Mouse (Mus musculus): ENCODE measurements around the gene Gm15517. TPM values are rescaled to one million over a fixed set of nuclear protein-coding genes. Genes with fewer than 3 reads are reported as not detected.

Gm15517 gene
- total and polyA plus RNA-seq, 3 experiments: not detected

DNA sequence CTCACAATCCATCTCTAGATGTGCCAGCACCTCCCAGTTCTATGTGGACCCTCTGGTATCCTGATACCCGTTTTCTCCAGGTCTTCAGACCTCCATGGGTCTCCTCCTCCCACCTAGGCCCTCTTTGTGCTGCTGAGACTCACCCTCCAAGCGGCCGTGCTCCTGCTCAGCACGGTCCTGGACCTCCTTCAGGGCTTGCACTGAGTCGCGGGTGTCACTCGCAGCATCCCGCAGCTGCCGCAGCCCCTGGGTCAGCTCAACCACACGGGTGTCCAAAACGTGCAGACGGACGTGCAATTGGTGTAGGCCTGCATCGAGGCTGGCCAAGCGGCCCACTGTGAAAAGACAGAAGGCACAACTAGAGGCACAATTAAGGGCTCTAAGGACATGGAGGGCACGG is 44.4 kb downstream of the Gm15517 start:
- Histone ChIP-seq H3K79me2 (ENCODE audit: control insufficient read depth, insufficient read depth, low read length, poor library complexity) (peaks cover 1% of the 10 kb centered on the region; the same call in 1 of the 2 replicates), H3K4me1 (ENCODE audit: control insufficient read depth in 1 of 2, insufficient read depth in 2 of 2, low read length in 2 of 2) (peaks cover 0 to 10% of the 10 kb centered on the region in 2 experiments; a peak in 2 of 4 replicates), H3K27ac (ENCODE audit: control insufficient read depth, low read depth, low read length) (no peak overlapping the region), H3K9me3 (replicated peaks; ENCODE audit: insufficient read depth, low read length) (no peaks in the 10 kb centered on the region), H3K36me3 (ENCODE audit: control insufficient read depth in 1 of 2, insufficient read depth in 2 of 2, low read length in 2 of 2) (peaks cover 0 to 4% of the 10 kb centered on the region in 2 experiments; a peak in 1 of 4 replicates), H3K9ac (ENCODE audit: control insufficient read depth, low read depth, low read length, poor library complexity, severe bottlenecking) (peak overlapping the region; percentile 8; the same call in 1 of the 2 replicates), H3K27me3 (ENCODE audit: control insufficient read depth in 1 of 2, insufficient read depth in 2 of 2, low read length in 2 of 2) (peaks cover 3 to 4% of the 10 kb centered on the region in 2 experiments; a peak in 3 of 4 replicates), H3K4me3 (ENCODE audit: control insufficient read depth in 1 of 2, insufficient read depth in 1 of 2, low read depth in 2 of 2, low read length in 2 of 2) (peak overlapping the region; percentile 36 to 43; a peak in 3 of 4 replicates)
- no peak for DNase-seq (ENCODE audit: low read depth, low spot score)
- TF ChIP-seq MAFK (IDR thresholded peaks at IDR 0.05; ENCODE audit: borderline replicate concordance, low read depth, low read length) (no peak), RCOR1 (IDR thresholded peaks at IDR 0.05; ENCODE audit: low read depth, low read length) (no peak), RAD21 (IDR thresholded peaks at IDR 0.05; ENCODE audit: low read depth, low read length) (no peak), ETS1 (IDR thresholded peaks at IDR 0.05; ENCODE audit: low read depth, low read length) (no peak), CTCF (IDR thresholded peaks at IDR 0.05 in 2 of 3, conservative IDR thresholded peaks at IDR 0.05 in 1 of 3; ENCODE audit: control insufficient read depth in 1 of 3, insufficient read depth in 1 of 3, low read depth in 2 of 3, low read length in 3 of 3, poor library complexity in 1 of 3, severe bottlenecking in 1 of 3) (no peak), NELFE (IDR thresholded peaks at IDR 0.05; ENCODE audit: low read depth, low read length) (0 out of 2 replicates have a peak, but pooled peaks have one; percentile 27), POLR2AphosphoS5 (IDR thresholded peaks at IDR 0.05; ENCODE audit: borderline replicate concordance, low read depth, low read length) (no peak), ELF1 (IDR thresholded peaks at IDR 0.05; ENCODE audit: low read depth, low read length) (no peak), JUND (IDR thresholded peaks at IDR 0.05; ENCODE audit: low read depth, low read length) (no peak), MYC (IDR thresholded peaks at IDR 0.05; ENCODE audit: low read depth, low read length) (no peak), MAZ (IDR thresholded peaks at IDR 0.05; ENCODE audit: low read depth, low read length) (0 out of 2 replicates have a peak, but pooled peaks have one; percentile 5)

DNA sequence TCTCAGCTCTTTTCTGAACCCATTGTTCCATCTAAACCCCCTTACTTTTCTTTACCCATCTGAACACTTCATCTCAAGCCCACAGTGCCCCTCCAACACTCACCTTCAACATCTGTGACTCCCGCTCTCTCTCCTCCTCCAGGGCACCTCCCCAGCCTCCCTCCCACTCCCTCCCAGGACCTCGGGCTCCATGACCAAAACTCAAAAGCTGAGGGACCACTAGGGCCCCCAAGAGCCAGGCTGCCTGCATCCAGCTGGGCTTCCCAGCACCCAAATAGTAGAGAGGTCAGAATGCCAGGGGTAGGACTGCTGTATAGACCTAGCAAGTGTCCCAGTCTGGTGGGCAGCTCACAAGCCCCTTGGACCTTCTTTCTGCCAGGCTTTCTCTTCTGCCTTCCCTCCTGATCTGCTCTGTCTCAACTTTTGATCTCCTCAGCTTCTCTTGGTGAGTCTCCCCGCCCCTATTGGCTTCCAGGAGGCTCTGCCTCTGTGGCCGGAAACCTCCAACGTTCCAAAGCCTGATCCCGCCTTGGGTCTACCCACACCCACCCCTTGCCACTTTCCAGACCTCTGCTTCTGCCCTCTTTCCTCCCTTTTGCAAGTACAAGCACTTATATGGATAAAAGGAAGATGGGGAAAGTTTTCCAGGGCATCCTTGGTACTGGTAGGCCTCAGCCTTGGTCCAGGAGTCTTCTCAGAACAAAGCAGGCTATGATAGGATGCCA is 45.4 kb downstream of the Gm15517 start, which contains the start of gene Clec11a:
Clec11a (minus strand) TSS at position 387 of the 725 bp plus-strand sequence.
- Histone ChIP-seq H3K4me1 (ENCODE audit: control insufficient read depth in 1 of 2, insufficient read depth in 2 of 2, low read length in 2 of 2) (peaks cover 0 to 10% of the 10 kb centered on the region in 2 experiments; a peak in 2 of 4 replicates), H3K27me3 (ENCODE audit: control insufficient read depth in 1 of 2, insufficient read depth in 2 of 2, low read length in 2 of 2) (peaks cover 3 to 6% of the 10 kb centered on the region in 2 experiments; a peak in 3 of 4 replicates), H3K9me3 (replicated peaks; ENCODE audit: insufficient read depth, low read length) (no peaks in the 10 kb centered on the region), H3K36me3 (ENCODE audit: control insufficient read depth in 1 of 2, insufficient read depth in 2 of 2, low read length in 2 of 2) (peaks cover 0 to 4% of the 10 kb centered on the region in 2 experiments; a peak in 1 of 4 replicates), H3K79me2 (ENCODE audit: control insufficient read depth, insufficient read depth, low read length, poor library complexity) (peaks cover 1% of the 10 kb centered on the region; the same call in 1 of the 2 replicates), H3K9ac (ENCODE audit: control insufficient read depth, low read depth, low read length, poor library complexity, severe bottlenecking) (peak within 1 kb of the TSS; percentile 8; the same call in 1 of the 2 replicates), H3K27ac (ENCODE audit: control insufficient read depth, low read depth, low read length) (no peak within 1 kb of the TSS), H3K4me3 (ENCODE audit: control insufficient read depth in 1 of 2, insufficient read depth in 1 of 2, low read depth in 2 of 2, low read length in 2 of 2) (peak within 1 kb of the TSS; percentile 36 to 43; a peak in 3 of 4 replicates)
- TF ChIP-seq UBTF (IDR thresholded peaks at IDR 0.05; ENCODE audit: borderline replicate concordance, insufficient read depth, low read depth, low read length): no peak
- TF ChIP-seq MAZ (IDR thresholded peaks at IDR 0.05; ENCODE audit: low read depth, low read length): no peak
- no peak for TF ChIP-seq NELFE (IDR thresholded peaks at IDR 0.05; ENCODE audit: low read depth, low read length)
- no peak for TF ChIP-seq E2F4 (IDR thresholded peaks at IDR 0.05; ENCODE audit: borderline replicate concordance, low read depth, low read length)
- TF ChIP-seq TBP (IDR thresholded peaks at IDR 0.05; ENCODE audit: low read depth, low read length): no peak
- no peak for TF ChIP-seq POLR2AphosphoS5 (IDR thresholded peaks at IDR 0.05; ENCODE audit: borderline replicate concordance, low read depth, low read length)
- no peak for TF ChIP-seq KAT2A (conservative IDR thresholded peaks at IDR 0.05; ENCODE audit: low read depth, low read length)
- no peak for TF ChIP-seq TCF12 (IDR thresholded peaks at IDR 0.05; ENCODE audit: low read depth, low read length)
- TF ChIP-seq MYC (IDR thresholded peaks at IDR 0.05; ENCODE audit: low read depth, low read length): no peak
- TF ChIP-seq BHLHE40 (IDR thresholded peaks at IDR 0.05; ENCODE audit: borderline replicate concordance, low read depth, low read length): no peak
- no peak for TF ChIP-seq MEF2A (IDR thresholded peaks at IDR 0.05; ENCODE audit: extremely low read depth, insufficient replicate concordance, low read depth, low read length, poor library complexity, severe bottlenecking)
- no peak for DNase-seq (ENCODE audit: low read depth, low spot score)

Measured in MEL (cell line).